Mouse (Mus musculus) limb, embryonic 15.5 days (tissue): ENCODE measurements around the gene Nav2. TPM values are rescaled to one million over a fixed set of nuclear protein-coding genes. Genes with fewer than 3 reads are reported as not detected.

Source experiments
- ATAC-seq: fragments of 200-750 bp; cut with Nextera tagmentation; 2 replicates; pipeline ENCODE4 v1.8.0; 2017; ENCODE audit warnings: low read depth, moderate TSS enrichment; ENCODE audit not compliant: insufficient number of reproducible peaks, low FRiP score, low TSS enrichment
- H3K27ac ChIP-seq: fragments of 300-500 bp; sonication (generic); 2 replicates; pipeline ENCODE4 v1.5.1; 2015; ENCODE audit warnings: moderate library complexity, mild to moderate bottlenecking, inconsistent platforms
- H3K27me3 ChIP-seq: fragments of 300-500 bp; sonication (generic); 2 replicates; pipeline ENCODE4 v1.6.1; 2015; ENCODE audit warnings: inconsistent platforms
- H3K36me3 ChIP-seq: fragments of 300-500 bp; sonication (generic); 2 replicates; pipeline ENCODE4 v1.6.1; 2015; ENCODE audit warnings: inconsistent platforms
- H3K4me1 ChIP-seq: fragments of 300-500 bp; sonication (generic); 2 replicates; pipeline ENCODE4 v1.6.1; 2015; ENCODE audit warnings: inconsistent platforms
- H3K4me2 ChIP-seq: fragments of 300-500 bp; sonication (generic); 2 replicates; pipeline ENCODE4 v1.6.1; 2015; ENCODE audit warnings: mild to moderate bottlenecking, inconsistent platforms
- H3K4me3 ChIP-seq: fragments of 300-500 bp; sonication (generic); 2 replicates; pipeline ENCODE4 v1.5.1; 2015; ENCODE audit warnings: mild to moderate bottlenecking, inconsistent platforms
- H3K9ac ChIP-seq: fragments of 300-500 bp; sonication (generic); 2 replicates; pipeline ENCODE4 v1.6.1; 2015; ENCODE audit warnings: inconsistent platforms
- H3K9me3 ChIP-seq: fragments of 300-500 bp; sonication (generic); 2 replicates; pipeline ENCODE4 v1.6.1; 2016; ENCODE audit warnings: inconsistent platforms
- WGBS: fragments of 180-500 bp; shearing (Covaris S2); methylation state at CpG from one replicate; pipeline ENCODE4 v1.1.7; 2015; 5-methylcytosine and 5-hydroxymethylcytosine counted together
- polyA plus RNA-seq: library from polyadenylated mRNA; unstranded; fragments of >200 nt; fragmentation: Nextera tagmentation; extraction: Ambion mirVana; gene quantifications from 2 replicates; pipeline ENCODE4 v1.2.1, GENCODE M21; 2015

Nav2 gene
- polyA plus RNA-seq, 1 experiment from 2014 or later, result 17.3 TPM

GRCm38 (mm10) chr7:49158641-49159381 lies 250.3 kb downstream of the Nav2 start:
- ATAC-seq, result peak; percentile 30; the same call in 1 of the 2 replicates
- Histone ChIP-seq H3K9me3 (no peaks in the 10 kb centered on the region), H3K36me3 (no peaks in the 10 kb centered on the region), H3K4me1 (peaks cover 6% of the 10 kb centered on the region; the same call in 1 of the 2 replicates), H3K4me3 (no peak overlapping the region), H3K4me2 (no peak overlapping the region), H3K27ac (no peak overlapping the region), H3K27me3 (no peaks in the 10 kb centered on the region), H3K9ac (no peak overlapping the region)
- WGBS, result 64% methylated on average over 12 of the region's 12 CpGs

GRCm38 (mm10) chr7:49159646-49160555 lies 251.4 kb downstream of the Nav2 start:
- Histone ChIP-seq H3K27ac (no peak overlapping the region), H3K9ac (no peak overlapping the region), H3K4me3 (no peak overlapping the region), H3K4me1 (peaks cover 6% of the 10 kb centered on the region; the same call in 1 of the 2 replicates), H3K36me3 (no peaks in the 10 kb centered on the region), H3K4me2 (no peak overlapping the region), H3K9me3 (no peaks in the 10 kb centered on the region), H3K27me3 (no peaks in the 10 kb centered on the region)
- WGBS, result 63% methylated on average over 18 of the region's 18 CpGs
- ATAC-seq, result no peak

- ATAC-seq, result no peak
- no peak overlapping the region for H3K9ac ChIP-seq
- H3K27ac ChIP-seq, result no peak overlapping the region
- 41% methylated on average over 9 of the region's 9 CpGs for WGBS
- no peaks in the 10 kb centered on the region for H3K36me3 ChIP-seq
- peaks cover 6% of the 10 kb centered on the region; the same call in 1 of the 2 replicates for H3K4me1 ChIP-seq
- H3K4me2 ChIP-seq, result no peak overlapping the region
- H3K9me3 ChIP-seq, result no peaks in the 10 kb centered on the region
- no peak overlapping the region for H3K4me3 ChIP-seq
- H3K27me3 ChIP-seq, result no peaks in the 10 kb centered on the region
Observed at GRCm38 (mm10) chr7:49162079-49162478, 253.6 kb downstream of the Nav2 start.

GRCm38 (mm10) chr7:49163789-49164188 lies 255.3 kb downstream of the Nav2 start:
- Histone ChIP-seq H3K4me1 (peaks cover 4% of the 10 kb centered on the region; the same call in 1 of the 2 replicates), H3K9ac (no peak overlapping the region), H3K9me3 (no peaks in the 10 kb centered on the region), H3K27me3 (0 out of 2 replicates have a peak, but pooled peaks cover 4% of the 10 kb centered on the region), H3K4me3 (no peak overlapping the region), H3K27ac (no peak overlapping the region), H3K4me2 (no peak overlapping the region), H3K36me3 (no peaks in the 10 kb centered on the region)
- WGBS, result 43% methylated on average over 11 of the region's 11 CpGs
- ATAC-seq, result no peak

- WGBS, result 83% methylated on average over 8 of the region's 8 CpGs
- peaks cover 4% of the 10 kb centered on the region; the same call in 1 of the 2 replicates for H3K27me3 ChIP-seq
- H3K4me1 ChIP-seq, result no peaks in the 10 kb centered on the region
- H3K9ac ChIP-seq, result no peak overlapping the region
- no peak for ATAC-seq
- H3K9me3 ChIP-seq, result no peaks in the 10 kb centered on the region
- H3K4me3 ChIP-seq, result no peak overlapping the region
- no peak overlapping the region for H3K27ac ChIP-seq
- no peaks in the 10 kb centered on the region for H3K36me3 ChIP-seq
- no peak overlapping the region for H3K4me2 ChIP-seq
Observed at GRCm38 (mm10) chr7:49164868-49165267, 256.4 kb downstream of the Nav2 start.

GRCm38 (mm10) chr7:49172926-49173325 lies 264.4 kb downstream of the Nav2 start:
- Histone ChIP-seq H3K4me2 (no peak overlapping the region), H3K27me3 (peaks cover 4% of the 10 kb centered on the region; the same call in 1 of the 2 replicates), H3K27ac (no peak overlapping the region), H3K36me3 (no peaks in the 10 kb centered on the region), H3K4me1 (no peaks in the 10 kb centered on the region), H3K4me3 (no peak overlapping the region), H3K9me3 (no peaks in the 10 kb centered on the region), H3K9ac (no peak overlapping the region)
- 72% methylated on average over 3 of the region's 3 CpGs for WGBS
- ATAC-seq, result no peak

- no peaks in the 10 kb centered on the region for H3K27me3 ChIP-seq
- no peak overlapping the region for H3K4me2 ChIP-seq
- H3K4me1 ChIP-seq, result no peaks in the 10 kb centered on the region
- no peak overlapping the region for H3K9ac ChIP-seq
- ATAC-seq, result no peak
- H3K36me3 ChIP-seq, result no peaks in the 10 kb centered on the region
- H3K27ac ChIP-seq, result no peak overlapping the region
- no peaks in the 10 kb centered on the region for H3K9me3 ChIP-seq
- 81% methylated on average over 9 of the region's 9 CpGs for WGBS
- no peak overlapping the region for H3K4me3 ChIP-seq
Observed at GRCm38 (mm10) chr7:49175784-49176409, 267.4 kb downstream of the Nav2 start.

- no peak for ATAC-seq
- H3K36me3 ChIP-seq, result no peaks in the 10 kb centered on the region
- no peaks in the 10 kb centered on the region for H3K4me1 ChIP-seq
- H3K9ac ChIP-seq, result no peak overlapping the region
- no peak overlapping the region for H3K4me3 ChIP-seq
- no peak overlapping the region for H3K4me2 ChIP-seq
- H3K27me3 ChIP-seq, result no peaks in the 10 kb centered on the region
- WGBS, result 86% methylated on average over 21 of the region's 21 CpGs
- H3K9me3 ChIP-seq, result no peaks in the 10 kb centered on the region
- no peak overlapping the region for H3K27ac ChIP-seq
Observed at GRCm38 (mm10) chr7:49176590-49177201, 268.2 kb downstream of the Nav2 start.

GRCm38 (mm10) chr7:49178217-49178616 lies 269.7 kb downstream of the Nav2 start:
- Histone ChIP-seq H3K4me1 (no peaks in the 10 kb centered on the region), H3K4me3 (no peak overlapping the region), H3K9me3 (no peaks in the 10 kb centered on the region), H3K9ac (no peak overlapping the region), H3K36me3 (no peaks in the 10 kb centered on the region), H3K4me2 (no peak overlapping the region), H3K27ac (no peak overlapping the region), H3K27me3 (no peaks in the 10 kb centered on the region)
- 65% methylated on average over 4 of the region's 4 CpGs for WGBS
- no peak for ATAC-seq

- no peak overlapping the region for H3K4me3 ChIP-seq
- no peak overlapping the region for H3K4me2 ChIP-seq
- H3K27me3 ChIP-seq, result no peaks in the 10 kb centered on the region
- 0 out of 2 replicates have a peak, but pooled peaks cover 4% of the 10 kb centered on the region for H3K4me1 ChIP-seq
- no peak overlapping the region for H3K9ac ChIP-seq
- H3K27ac ChIP-seq, result no peak overlapping the region
- no peaks in the 10 kb centered on the region for H3K36me3 ChIP-seq
- ATAC-seq, result no peak
- no peaks in the 10 kb centered on the region for H3K9me3 ChIP-seq
- 83% methylated on average over 8 of the region's 8 CpGs for WGBS
Observed at GRCm38 (mm10) chr7:49181010-49181409, 272.5 kb downstream of the Nav2 start.

GRCm38 (mm10) chr7:49182427-49182826 lies 273.9 kb downstream of the Nav2 start:
- Histone ChIP-seq H3K36me3 (no peaks in the 10 kb centered on the region), H3K27me3 (no peaks in the 10 kb centered on the region), H3K27ac (no peak overlapping the region), H3K4me2 (no peak overlapping the region), H3K9ac (no peak overlapping the region), H3K4me1 (0 out of 2 replicates have a peak, but pooled peaks cover 4% of the 10 kb centered on the region), H3K4me3 (no peak overlapping the region), H3K9me3 (no peaks in the 10 kb centered on the region)
- no peak for ATAC-seq
- WGBS, result 75% methylated on average over 5 of the region's 5 CpGs
